Mouse (Mus musculus): ENCODE data around the gene Olfr130. TPM values are rescaled to one million over a fixed set of nuclear protein-coding genes. Genes with fewer than 3 reads are reported as not detected.

Olfr130 gene
- total RNA-seq (2023): not detected

DNA sequence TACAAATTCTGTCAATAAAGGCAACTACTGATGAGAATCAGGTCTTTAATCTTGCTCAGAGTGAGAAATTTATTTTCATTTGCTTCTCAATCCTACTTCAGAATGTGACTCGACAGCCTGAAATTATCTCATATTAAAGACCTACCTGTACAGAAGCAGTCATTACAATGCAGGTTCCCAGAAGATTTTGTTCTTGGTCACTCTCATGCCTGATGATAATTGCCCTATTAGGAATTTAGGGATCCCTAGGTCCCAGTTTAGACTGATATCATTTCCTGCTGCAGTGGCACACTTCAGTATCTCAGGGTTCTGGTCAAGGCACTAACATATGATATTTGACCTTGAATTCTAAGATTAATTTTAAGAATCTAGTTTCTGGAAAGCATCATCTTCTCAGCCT, at the start of gene Olfr130:
Gene Olfr130 (plus strand): TSS at position 301 of the 400 bp plus-strand sequence.

DNA sequence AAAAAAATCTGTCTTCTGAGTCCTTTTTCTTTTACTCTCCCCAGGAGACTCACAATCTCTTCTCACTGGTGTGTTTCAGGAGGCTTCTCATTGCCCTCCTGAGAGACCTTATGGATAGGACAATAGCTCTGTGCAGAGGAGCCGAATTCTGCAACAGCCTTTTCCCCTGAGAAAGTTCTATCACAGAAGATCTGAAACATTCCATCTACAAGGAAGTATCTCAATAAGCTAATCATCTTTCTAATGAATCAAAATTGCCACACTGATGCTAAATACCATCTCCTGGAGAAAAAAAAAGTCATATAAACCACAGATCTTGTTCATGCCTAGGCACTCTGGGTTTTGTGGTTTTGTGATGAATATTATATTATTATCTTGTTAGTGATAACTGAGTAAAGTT, 3.7 kb upstream of the Olfr130 start, which contains the start of gene Olfr129:
Gene Olfr129 (minus strand): TSS at position 101 of the 400 bp plus-strand sequence.

DNA sequence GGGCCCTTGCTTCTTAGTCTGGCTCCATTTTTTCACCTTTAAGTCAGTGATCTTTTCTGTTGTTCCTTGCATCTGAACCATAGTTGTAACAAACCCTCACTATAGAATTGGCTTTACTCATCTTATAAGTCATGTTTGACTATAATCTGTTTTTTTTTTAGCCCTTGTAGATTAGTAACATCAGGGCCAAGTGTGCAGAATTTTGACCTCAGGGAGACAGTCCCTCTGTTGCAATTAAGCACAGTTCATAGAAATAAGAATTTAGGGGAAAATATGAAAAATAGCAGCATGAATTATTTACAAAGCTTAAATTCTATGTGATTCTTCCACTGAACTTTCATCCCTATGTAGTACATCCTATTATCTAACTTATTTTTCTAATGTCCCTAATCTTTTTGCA, 24.9 kb downstream of the Olfr130 start, which contains the start of gene Olfr131:
Gene Olfr131 (minus strand): TSS at position 101 of the 400 bp plus-strand sequence.

Other genes with a start within 250 kb of the Olfr130 start
- not detected for gene Olfr125, start 231.0 kb upstream of the Olfr130 start, total RNA-seq (2023)
- not detected for gene Olfr126, start 216.4 kb upstream of the Olfr130 start, total RNA-seq (2023)
- gene Olfr127, start 163.5 kb upstream of the Olfr130 start, total RNA-seq (2023): not detected
- gene Olfr128, start 143.4 kb upstream of the Olfr130 start, total RNA-seq (2023): not detected
- gene Olfr761, start 110.8 kb upstream of the Olfr130 start, total RNA-seq (2023): not detected
- not detected for gene Olfr129, start 3.8 kb upstream of the Olfr130 start, total RNA-seq (2023)
- gene Olfr131, start 24.8 kb downstream of the Olfr130 start, total RNA-seq (2023): not detected
- not detected for gene Olfr132, start 70.6 kb downstream of the Olfr130 start, total RNA-seq (2023)
- not detected for gene Olfr133, start 81.4 kb downstream of the Olfr130 start, total RNA-seq (2023)
- not detected for gene Olfr134, start 107.5 kb downstream of the Olfr130 start, total RNA-seq (2023)
- gene Olfr135, start 140.4 kb downstream of the Olfr130 start, total RNA-seq (2023): not detected
- gene Olfr138, start 197.1 kb downstream of the Olfr130 start, total RNA-seq (2023): not detected
- gene Olfr137, start 243.6 kb downstream of the Olfr130 start, total RNA-seq (2023): not detected